Mouse (Mus musculus): ENCODE data around the gene Lrrfip2. TPM values are rescaled to one million over a fixed set of nuclear protein-coding genes. Genes with fewer than 3 reads are reported as not detected.

Lrrfip2 gene
- polyA plus RNA-seq, 1 experiment = 39.2 TPM

DNA sequence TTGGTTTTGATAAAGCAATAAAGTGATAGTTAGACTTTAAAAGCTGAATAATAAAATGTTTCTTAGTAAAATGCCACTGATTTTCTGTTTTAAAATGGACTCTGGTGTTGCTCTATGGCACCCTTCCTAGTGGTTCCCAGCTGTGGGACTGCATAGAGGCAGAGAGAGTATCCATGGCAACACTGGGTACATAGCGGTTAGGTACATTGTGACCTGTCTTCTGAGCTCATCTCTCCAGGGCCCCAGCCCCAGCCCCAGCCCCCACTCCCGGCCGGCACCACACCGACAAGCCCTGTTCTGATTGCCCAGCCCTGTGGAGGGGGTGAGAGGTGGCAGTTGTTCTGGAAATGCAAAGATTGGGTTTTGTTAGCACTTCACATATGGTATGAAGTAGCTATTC is 67.5 kb downstream of the Lrrfip2 start:
- H3K27ac ChIP-seq (ENCODE audit: insufficient read depth, low read length) = no peak overlapping the region
- no peak overlapping the region for H3K4me3 ChIP-seq (ENCODE audit: insufficient read depth, low read length)
- no peak for TF ChIP-seq POLR2A (IDR thresholded peaks at IDR 0.05; ENCODE audit: low read depth, low read length)
- no peak for TF ChIP-seq CTCF (IDR thresholded peaks at IDR 0.05; ENCODE audit: borderline replicate concordance, insufficient read depth, low read length)
- peaks cover 7% of the 10 kb centered on the region for H3K4me1 ChIP-seq (ENCODE audit: control insufficient read depth, insufficient read depth, low read length)

- TF ChIP-seq CTCF (IDR thresholded peaks at IDR 0.05; ENCODE audit: borderline replicate concordance, insufficient read depth, low read length) = no peak
- no peak for TF ChIP-seq POLR2A (IDR thresholded peaks at IDR 0.05; ENCODE audit: low read depth, low read length)
- Histone ChIP-seq H3K27ac (ENCODE audit: insufficient read depth, low read length) (no peak overlapping the region), H3K4me3 (ENCODE audit: insufficient read depth, low read length) (no peak overlapping the region), H3K4me1 (ENCODE audit: control insufficient read depth, insufficient read depth, low read length) (peaks cover 5% of the 10 kb centered on the region)
Measured at GRCm38 (mm10) chr9:111186861-111187260, 69.5 kb downstream of the Lrrfip2 start.

- TF ChIP-seq CTCF (IDR thresholded peaks at IDR 0.05; ENCODE audit: borderline replicate concordance, insufficient read depth, low read length) (no peak), POLR2A (IDR thresholded peaks at IDR 0.05; ENCODE audit: low read depth, low read length) (no peak)
- Histone ChIP-seq H3K4me3 (ENCODE audit: insufficient read depth, low read length) (no peak overlapping the region), H3K27ac (ENCODE audit: insufficient read depth, low read length) (no peak overlapping the region), H3K4me1 (ENCODE audit: control insufficient read depth, insufficient read depth, low read length) (peaks cover 3% of the 10 kb centered on the region)
Measured at GRCm38 (mm10) chr9:111188731-111189130, 71.3 kb downstream of the Lrrfip2 start.

DNA sequence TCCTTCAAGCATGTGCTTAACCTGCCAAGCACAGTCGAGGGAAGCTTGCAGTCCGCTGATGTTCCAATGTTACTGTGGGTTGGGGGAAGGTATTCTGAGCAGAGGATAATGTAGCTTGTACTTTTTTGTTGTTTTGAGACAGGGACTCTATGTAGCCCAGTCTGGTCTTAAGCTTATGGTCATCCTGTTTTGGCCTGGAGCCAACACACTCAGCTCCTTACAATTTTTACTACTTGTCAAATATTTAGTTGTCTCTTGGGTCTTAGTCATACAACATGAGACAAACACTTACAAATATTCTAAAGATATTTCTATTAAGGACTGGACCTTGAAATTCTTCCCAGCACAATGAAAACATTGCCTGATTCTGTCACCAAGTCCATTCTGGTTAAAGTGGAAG is 75.8 kb downstream of the Lrrfip2 start:
- TF ChIP-seq CTCF (IDR thresholded peaks at IDR 0.05; ENCODE audit: borderline replicate concordance, insufficient read depth, low read length) = no peak
- TF ChIP-seq POLR2A (IDR thresholded peaks at IDR 0.05; ENCODE audit: low read depth, low read length) = no peak
- H3K4me3 ChIP-seq (ENCODE audit: insufficient read depth, low read length) = no peak overlapping the region
- H3K27ac ChIP-seq (ENCODE audit: insufficient read depth, low read length) = peak overlapping the region; percentile 12; the same call in 1 of the 2 replicates
- H3K4me1 ChIP-seq (ENCODE audit: control insufficient read depth, insufficient read depth, low read length) = peaks cover 3% of the 10 kb centered on the region

GRCm38 (mm10) chr9:111197116-111197515 is 79.7 kb downstream of the Lrrfip2 start:
- H3K27ac ChIP-seq (ENCODE audit: insufficient read depth, low read length) = no peak overlapping the region
- no peak for TF ChIP-seq CTCF (IDR thresholded peaks at IDR 0.05; ENCODE audit: borderline replicate concordance, insufficient read depth, low read length)
- no peak for TF ChIP-seq POLR2A (IDR thresholded peaks at IDR 0.05; ENCODE audit: low read depth, low read length)
- H3K4me3 ChIP-seq (ENCODE audit: insufficient read depth, low read length) = no peak overlapping the region
- peaks cover 3% of the 10 kb centered on the region for H3K4me1 ChIP-seq (ENCODE audit: control insufficient read depth, insufficient read depth, low read length)

DNA sequence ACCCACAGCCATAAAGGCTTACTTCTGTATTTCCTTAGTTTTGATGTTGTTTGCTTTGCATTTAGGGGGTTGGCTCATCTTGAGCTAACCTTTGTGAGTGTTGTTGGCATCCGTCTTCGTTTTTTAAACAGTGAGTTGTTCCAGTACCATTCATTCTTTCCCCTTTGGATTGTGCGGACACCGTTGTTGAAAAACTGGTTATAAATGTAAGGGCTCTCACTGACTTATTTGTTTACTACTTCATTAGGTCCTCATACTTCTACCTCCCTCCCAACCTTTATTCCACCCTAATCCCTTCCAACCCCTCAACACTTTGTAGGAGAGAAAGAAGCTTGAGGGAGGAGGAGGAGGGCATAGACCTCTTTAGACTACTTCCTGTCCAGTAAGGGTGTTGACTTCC is 80.3 kb downstream of the Lrrfip2 start:
- Histone ChIP-seq H3K4me1 (ENCODE audit: control insufficient read depth, insufficient read depth, low read length) (peaks cover 3% of the 10 kb centered on the region), H3K27ac (ENCODE audit: insufficient read depth, low read length) (no peak overlapping the region), H3K4me3 (ENCODE audit: insufficient read depth, low read length) (no peak overlapping the region)
- TF ChIP-seq POLR2A (IDR thresholded peaks at IDR 0.05; ENCODE audit: low read depth, low read length) (no peak), CTCF (IDR thresholded peaks at IDR 0.05; ENCODE audit: borderline replicate concordance, insufficient read depth, low read length) (no peak)

- Histone ChIP-seq H3K4me1 (ENCODE audit: control insufficient read depth, insufficient read depth, low read length) (no peaks in the 10 kb centered on the region), H3K27ac (ENCODE audit: insufficient read depth, low read length) (no peak overlapping the region), H3K4me3 (ENCODE audit: insufficient read depth, low read length) (no peak overlapping the region)
- TF ChIP-seq CTCF (IDR thresholded peaks at IDR 0.05; ENCODE audit: borderline replicate concordance, insufficient read depth, low read length) (no peak), POLR2A (IDR thresholded peaks at IDR 0.05; ENCODE audit: low read depth, low read length) (no peak)
Measured at GRCm38 (mm10) chr9:111198332-111198731, 80.9 kb downstream of the Lrrfip2 start.

DNA sequence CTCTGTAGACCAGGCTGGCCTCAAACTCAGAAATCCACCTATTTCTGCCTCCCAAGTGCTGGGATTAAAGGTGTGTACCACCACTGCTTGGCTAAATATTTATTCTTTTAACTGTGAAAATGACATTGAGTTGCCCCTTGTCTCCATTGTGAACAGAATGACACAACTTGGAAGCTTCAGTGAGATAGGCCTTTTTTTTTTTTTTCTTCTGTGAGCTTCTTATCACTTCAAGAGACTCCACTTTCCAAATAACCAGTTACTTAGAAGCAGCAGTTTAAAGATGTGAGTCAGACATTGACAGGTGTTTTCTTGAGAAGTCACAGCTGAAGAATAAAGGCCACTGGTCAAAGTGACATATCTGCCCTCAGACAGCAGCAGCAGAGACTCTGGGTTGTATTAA is 82.8 kb downstream of the Lrrfip2 start:
- Histone ChIP-seq H3K4me1 (ENCODE audit: control insufficient read depth, insufficient read depth, low read length) (peaks cover 3% of the 10 kb centered on the region; the same call in 1 of the 2 replicates), H3K4me3 (ENCODE audit: insufficient read depth, low read length) (no peak overlapping the region), H3K27ac (ENCODE audit: insufficient read depth, low read length) (no peak overlapping the region)
- TF ChIP-seq POLR2A (IDR thresholded peaks at IDR 0.05; ENCODE audit: low read depth, low read length) = no peak
- TF ChIP-seq CTCF (IDR thresholded peaks at IDR 0.05; ENCODE audit: borderline replicate concordance, insufficient read depth, low read length) = no peak

- Histone ChIP-seq H3K27ac (ENCODE audit: insufficient read depth, low read length) (peak overlapping the region; percentile 42), H3K4me1 (ENCODE audit: control insufficient read depth, insufficient read depth, low read length) (peaks cover 8% of the 10 kb centered on the region), H3K4me3 (ENCODE audit: insufficient read depth, low read length) (no peak overlapping the region)
- no peak for TF ChIP-seq CTCF (IDR thresholded peaks at IDR 0.05; ENCODE audit: borderline replicate concordance, insufficient read depth, low read length)
- no peak for TF ChIP-seq POLR2A (IDR thresholded peaks at IDR 0.05; ENCODE audit: low read depth, low read length)
Measured at GRCm38 (mm10) chr9:111204601-111205375, 87.4 kb downstream of the Lrrfip2 start.

GRCm38 (mm10) chr9:111207683-111208082 is 90.3 kb downstream of the Lrrfip2 start:
- no peak for TF ChIP-seq POLR2A (IDR thresholded peaks at IDR 0.05; ENCODE audit: low read depth, low read length)
- peaks cover 8% of the 10 kb centered on the region for H3K4me1 ChIP-seq (ENCODE audit: control insufficient read depth, insufficient read depth, low read length)
- H3K27ac ChIP-seq (ENCODE audit: insufficient read depth, low read length) = no peak overlapping the region
- H3K4me3 ChIP-seq (ENCODE audit: insufficient read depth, low read length) = no peak overlapping the region

Measured in embryonic fibroblast, embryonic 13.5 days (primary cell).